Mouse (Mus musculus): ENCODE data around the gene Sntg2. TPM values are rescaled to one million over a fixed set of nuclear protein-coding genes. Genes with fewer than 3 reads are reported as not detected.

Gene Sntg2
- polyA plus RNA-seq, 1 experiment from 2014 or later: 3.7 TPM

- WGBS: 74% methylated on average over 2 of the region's 2 CpGs
- Histone ChIP-seq H3K27me3 (ENCODE audit: control insufficient read depth, insufficient read depth, low read length) (no peaks in the 10 kb centered on the region), H3K9me3 (replicated peaks; ENCODE audit: control insufficient read depth, low read length) (peaks cover 3% of the 10 kb centered on the region; the same call in 1 of the 2 replicates), H3K27ac (ENCODE audit: low read length) (no peak overlapping the region), H3K4me1 (ENCODE audit: control insufficient read depth, insufficient read depth, low read length) (no peaks in the 10 kb centered on the region), H3K4me3 (ENCODE audit: low read length) (no peak overlapping the region), H3K36me3 (ENCODE audit: control insufficient read depth, insufficient read depth) (no peaks in the 10 kb centered on the region), H3K4me2 (ENCODE audit: low read depth, low read length) (no peak overlapping the region), H3K9ac (ENCODE audit: low read length) (no peak overlapping the region)
- no peak for ATAC-seq (replicated peaks; ENCODE audit: extremely low read depth, insufficient read depth, low FRiP score)
Observed at GRCm38 (mm10) chr12:30362306-30362705, 10.9 kb downstream of the Sntg2 start.

- Histone ChIP-seq H3K36me3 (ENCODE audit: control insufficient read depth, insufficient read depth) (no peaks in the 10 kb centered on the region), H3K27ac (ENCODE audit: low read length) (no peak overlapping the region), H3K9me3 (replicated peaks; ENCODE audit: control insufficient read depth, low read length) (no peaks in the 10 kb centered on the region; the same call in 1 of the 2 replicates), H3K4me3 (ENCODE audit: low read length) (no peak overlapping the region), H3K4me1 (ENCODE audit: control insufficient read depth, insufficient read depth, low read length) (no peaks in the 10 kb centered on the region), H3K4me2 (ENCODE audit: low read depth, low read length) (no peak overlapping the region), H3K27me3 (ENCODE audit: control insufficient read depth, insufficient read depth, low read length) (no peaks in the 10 kb centered on the region), H3K9ac (ENCODE audit: low read length) (no peak overlapping the region)
- 51% methylated on average over 6 of the region's 6 CpGs for WGBS
- no peak for ATAC-seq (replicated peaks; ENCODE audit: extremely low read depth, insufficient read depth, low FRiP score)
Observed at GRCm38 (mm10) chr12:30357666-30358065, 15.5 kb downstream of the Sntg2 start.

DNA sequence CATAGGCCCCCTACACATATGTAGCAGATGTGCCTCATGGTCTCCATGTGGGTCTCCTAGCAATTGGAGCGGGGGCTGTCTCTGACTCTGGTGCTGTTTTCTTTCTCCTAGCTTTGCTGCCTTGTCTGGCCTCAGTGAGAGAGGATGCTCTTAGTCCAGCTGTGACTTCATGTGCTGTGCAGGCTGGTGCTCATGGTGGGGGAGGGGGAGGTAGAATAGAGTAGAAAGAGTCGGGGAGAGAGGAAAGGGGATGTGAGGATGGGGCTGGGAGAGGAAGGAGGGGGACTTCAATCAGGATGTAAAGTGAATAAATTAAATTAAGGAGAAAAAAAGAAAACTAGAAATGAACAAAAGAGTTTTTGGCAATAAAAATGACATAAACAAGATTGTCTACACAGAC is 20.8 kb downstream of the Sntg2 start:
- Histone ChIP-seq H3K27ac (ENCODE audit: low read length) (no peak overlapping the region), H3K4me2 (ENCODE audit: low read depth, low read length) (no peak overlapping the region), H3K9ac (ENCODE audit: low read length) (no peak overlapping the region), H3K27me3 (ENCODE audit: control insufficient read depth, insufficient read depth, low read length) (no peaks in the 10 kb centered on the region), H3K4me1 (ENCODE audit: control insufficient read depth, insufficient read depth, low read length) (no peaks in the 10 kb centered on the region), H3K9me3 (replicated peaks; ENCODE audit: control insufficient read depth, low read length) (no peaks in the 10 kb centered on the region; the same call in 1 of the 2 replicates), H3K4me3 (ENCODE audit: low read length) (no peak overlapping the region), H3K36me3 (ENCODE audit: control insufficient read depth, insufficient read depth) (no peaks in the 10 kb centered on the region)
- 66% methylated on average over 2 of the region's 2 CpGs for WGBS
- no peak for ATAC-seq (replicated peaks; ENCODE audit: extremely low read depth, insufficient read depth, low FRiP score)

GRCm38 (mm10) chr12:30348036-30348435 is 25.1 kb downstream of the Sntg2 start:
- ATAC-seq (replicated peaks; ENCODE audit: extremely low read depth, insufficient read depth, low FRiP score): no peak
- no peak overlapping the region for H3K4me3 ChIP-seq (ENCODE audit: low read length)
- no peaks in the 10 kb centered on the region for H3K27me3 ChIP-seq (ENCODE audit: control insufficient read depth, insufficient read depth, low read length)
- H3K9me3 ChIP-seq (replicated peaks; ENCODE audit: control insufficient read depth, low read length): no peaks in the 10 kb centered on the region
- H3K4me1 ChIP-seq (ENCODE audit: control insufficient read depth, insufficient read depth, low read length): peaks cover 9% of the 10 kb centered on the region; the same call in 1 of the 2 replicates
- H3K4me2 ChIP-seq (ENCODE audit: low read depth, low read length): no peak overlapping the region
- no peaks in the 10 kb centered on the region for H3K36me3 ChIP-seq (ENCODE audit: control insufficient read depth, insufficient read depth)
- H3K27ac ChIP-seq (ENCODE audit: low read length): no peak overlapping the region
- H3K9ac ChIP-seq (ENCODE audit: low read length): no peak overlapping the region
- whole genome bisulfite sequencing: 83% methylated on average over 1 of the region's 1 CpGs

DNA sequence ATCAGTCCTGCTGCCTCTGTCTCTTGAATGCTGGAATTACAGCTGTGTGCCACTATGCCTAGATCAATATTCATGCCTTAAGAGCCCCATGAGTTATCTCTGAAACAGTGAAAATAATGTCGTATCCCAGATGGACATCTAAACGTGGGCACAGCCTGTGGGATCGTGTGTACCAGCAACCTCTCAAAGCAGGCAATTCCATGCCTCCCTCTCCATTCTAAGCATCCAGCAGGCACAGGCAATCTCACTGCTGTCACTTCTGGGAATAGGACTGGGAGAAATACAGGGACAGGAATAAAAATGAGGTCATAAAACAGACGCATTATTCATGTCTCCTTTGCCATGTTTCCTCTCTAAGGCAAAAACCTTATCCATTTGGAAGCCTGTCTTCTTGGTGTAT is 25.9 kb downstream of the Sntg2 start:
- ATAC-seq (replicated peaks; ENCODE audit: extremely low read depth, insufficient read depth, low FRiP score): no peak
- Histone ChIP-seq H3K4me3 (ENCODE audit: low read length) (no peak overlapping the region), H3K27ac (ENCODE audit: low read length) (no peak overlapping the region), H3K9ac (ENCODE audit: low read length) (no peak overlapping the region), H3K4me1 (ENCODE audit: control insufficient read depth, insufficient read depth, low read length) (peaks cover 9% of the 10 kb centered on the region; the same call in 1 of the 2 replicates), H3K9me3 (replicated peaks; ENCODE audit: control insufficient read depth, low read length) (no peaks in the 10 kb centered on the region), H3K4me2 (ENCODE audit: low read depth, low read length) (no peak overlapping the region), H3K36me3 (ENCODE audit: control insufficient read depth, insufficient read depth) (no peaks in the 10 kb centered on the region), H3K27me3 (ENCODE audit: control insufficient read depth, insufficient read depth, low read length) (no peaks in the 10 kb centered on the region)
- WGBS: 70% methylated on average over 4 of the region's 4 CpGs

- 24% methylated on average over 1 of the region's 1 CpGs for WGBS
- Histone ChIP-seq H3K27ac (ENCODE audit: low read length) (no peak overlapping the region), H3K27me3 (ENCODE audit: control insufficient read depth, insufficient read depth, low read length) (no peaks in the 10 kb centered on the region), H3K4me1 (ENCODE audit: control insufficient read depth, insufficient read depth, low read length) (peaks cover 9% of the 10 kb centered on the region; the same call in 1 of the 2 replicates), H3K9ac (ENCODE audit: low read length) (no peak overlapping the region), H3K9me3 (replicated peaks; ENCODE audit: control insufficient read depth, low read length) (no peaks in the 10 kb centered on the region), H3K4me2 (ENCODE audit: low read depth, low read length) (no peak overlapping the region), H3K4me3 (ENCODE audit: low read length) (no peak overlapping the region), H3K36me3 (ENCODE audit: control insufficient read depth, insufficient read depth) (no peaks in the 10 kb centered on the region)
- ATAC-seq (replicated peaks; ENCODE audit: extremely low read depth, insufficient read depth, low FRiP score): no peak
Observed at GRCm38 (mm10) chr12:30344806-30345205, 28.4 kb downstream of the Sntg2 start.

GRCm38 (mm10) chr12:30336301-30336700 is 36.9 kb downstream of the Sntg2 start:
- no peaks in the 10 kb centered on the region for H3K27me3 ChIP-seq (ENCODE audit: control insufficient read depth, insufficient read depth, low read length)
- no peak overlapping the region for H3K4me2 ChIP-seq (ENCODE audit: low read depth, low read length)
- H3K9ac ChIP-seq (ENCODE audit: low read length): no peak overlapping the region
- no peaks in the 10 kb centered on the region for H3K9me3 ChIP-seq (replicated peaks; ENCODE audit: control insufficient read depth, low read length)
- no peak overlapping the region for H3K27ac ChIP-seq (ENCODE audit: low read length)
- ATAC-seq (replicated peaks; ENCODE audit: extremely low read depth, insufficient read depth, low FRiP score): no peak
- H3K36me3 ChIP-seq (ENCODE audit: control insufficient read depth, insufficient read depth): no peaks in the 10 kb centered on the region
- H3K4me3 ChIP-seq (ENCODE audit: low read length): no peak overlapping the region
- no peaks in the 10 kb centered on the region for H3K4me1 ChIP-seq (ENCODE audit: control insufficient read depth, insufficient read depth, low read length)
- 79% methylated on average over 5 of the region's 5 CpGs for WGBS

- no peak for ATAC-seq (replicated peaks; ENCODE audit: extremely low read depth, insufficient read depth, low FRiP score)
- 87% methylated on average over 2 of the region's 2 CpGs for WGBS
- H3K27ac ChIP-seq (ENCODE audit: low read length): no peak overlapping the region
Observed at GRCm38 (mm10) chr12:30334502-30334901, 38.7 kb downstream of the Sntg2 start.

GRCm38 (mm10) chr12:30317971-30318370 is 55.2 kb downstream of the Sntg2 start:
- WGBS: 42% methylated on average over 2 of the region's 2 CpGs
- ATAC-seq (replicated peaks; ENCODE audit: extremely low read depth, insufficient read depth, low FRiP score): no peak
- H3K27me3 ChIP-seq (ENCODE audit: control insufficient read depth, insufficient read depth, low read length): no peaks in the 10 kb centered on the region
- H3K4me3 ChIP-seq (ENCODE audit: low read length): no peak overlapping the region
- no peak overlapping the region for H3K4me2 ChIP-seq (ENCODE audit: low read depth, low read length)
- no peaks in the 10 kb centered on the region for H3K4me1 ChIP-seq (ENCODE audit: control insufficient read depth, insufficient read depth, low read length)
- H3K27ac ChIP-seq (ENCODE audit: low read length): no peak overlapping the region
- no peak overlapping the region for H3K9ac ChIP-seq (ENCODE audit: low read length)
- H3K36me3 ChIP-seq (ENCODE audit: control insufficient read depth, insufficient read depth): no peaks in the 10 kb centered on the region
- H3K9me3 ChIP-seq (replicated peaks; ENCODE audit: control insufficient read depth, low read length): no peaks in the 10 kb centered on the region

More at GRCm38 (mm10) chr12:30334502-30334901, 38.7 kb downstream of the Sntg2 start:
- Histone ChIP-seq H3K4me2 (ENCODE audit: low read depth, low read length) (no peak overlapping the region), H3K27me3 (ENCODE audit: control insufficient read depth, insufficient read depth, low read length) (no peaks in the 10 kb centered on the region), H3K9me3 (replicated peaks; ENCODE audit: control insufficient read depth, low read length) (no peaks in the 10 kb centered on the region), H3K36me3 (ENCODE audit: control insufficient read depth, insufficient read depth) (no peaks in the 10 kb centered on the region), H3K4me1 (ENCODE audit: control insufficient read depth, insufficient read depth, low read length) (no peaks in the 10 kb centered on the region), H3K9ac (ENCODE audit: low read length) (no peak overlapping the region), H3K4me3 (ENCODE audit: low read length) (no peak overlapping the region)
